Mouse (Mus musculus) spleen, adult 2 months (tissue): ENCODE measurements around the gene Map2k6.

Experiments used
- CTCF ChIP-seq: fragments of 200-500 bp; IDR thresholded peaks from 2 replicates; pipeline ENCODE4 v1.5.1; 2011; ENCODE audit warnings: mild to moderate bottlenecking, inconsistent platforms; ENCODE audit not compliant: insufficient read depth, insufficient read length, insufficient replicate concordance; ENCODE audit errors: extremely low read depth
- POLR2A ChIP-seq: fragments of 200-500 bp; IDR thresholded peaks from 2 replicates; pipeline ENCODE4 v1.6.1; 2011; ENCODE audit warnings: low read depth, low read length, inconsistent platforms

DNA sequence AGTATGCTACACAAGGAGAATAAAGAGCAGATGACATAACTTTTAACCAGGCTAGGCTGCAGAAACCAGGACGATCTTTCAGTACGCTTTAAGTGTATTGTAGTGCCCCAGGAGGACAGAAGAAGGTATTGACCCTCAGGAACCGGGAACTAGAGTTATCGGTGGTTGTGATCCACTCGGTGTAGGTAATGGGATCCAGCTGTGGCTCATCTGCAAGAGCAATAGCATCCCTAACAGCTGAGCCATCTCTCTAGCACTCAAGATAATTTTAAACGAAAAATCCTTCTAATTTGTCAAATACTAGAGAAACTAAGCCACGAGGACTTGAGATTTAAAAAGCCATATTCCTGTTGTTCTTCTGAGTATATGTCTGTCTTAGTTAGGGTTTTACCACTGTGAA, 132.2 kb downstream of the Map2k6 start:
- TF ChIP-seq POLR2A, result no peak
- TF ChIP-seq CTCF, result no peak
